Mouse (Mus musculus) lung, postnatal 4 days (tissue): ENCODE results near the gene Lipo3.
"Not testable (repeated sequence)": the region's sequence is repeated elsewhere in the genome, so short reads cannot be mapped to it uniquely, and the experiment has no call there.

Source experiments
- DNase-seq, 2 experiments: peaks; one replicate each; pipeline ENCODE4 v3.0.0; 2021

The Lipo3 gene

DNA sequence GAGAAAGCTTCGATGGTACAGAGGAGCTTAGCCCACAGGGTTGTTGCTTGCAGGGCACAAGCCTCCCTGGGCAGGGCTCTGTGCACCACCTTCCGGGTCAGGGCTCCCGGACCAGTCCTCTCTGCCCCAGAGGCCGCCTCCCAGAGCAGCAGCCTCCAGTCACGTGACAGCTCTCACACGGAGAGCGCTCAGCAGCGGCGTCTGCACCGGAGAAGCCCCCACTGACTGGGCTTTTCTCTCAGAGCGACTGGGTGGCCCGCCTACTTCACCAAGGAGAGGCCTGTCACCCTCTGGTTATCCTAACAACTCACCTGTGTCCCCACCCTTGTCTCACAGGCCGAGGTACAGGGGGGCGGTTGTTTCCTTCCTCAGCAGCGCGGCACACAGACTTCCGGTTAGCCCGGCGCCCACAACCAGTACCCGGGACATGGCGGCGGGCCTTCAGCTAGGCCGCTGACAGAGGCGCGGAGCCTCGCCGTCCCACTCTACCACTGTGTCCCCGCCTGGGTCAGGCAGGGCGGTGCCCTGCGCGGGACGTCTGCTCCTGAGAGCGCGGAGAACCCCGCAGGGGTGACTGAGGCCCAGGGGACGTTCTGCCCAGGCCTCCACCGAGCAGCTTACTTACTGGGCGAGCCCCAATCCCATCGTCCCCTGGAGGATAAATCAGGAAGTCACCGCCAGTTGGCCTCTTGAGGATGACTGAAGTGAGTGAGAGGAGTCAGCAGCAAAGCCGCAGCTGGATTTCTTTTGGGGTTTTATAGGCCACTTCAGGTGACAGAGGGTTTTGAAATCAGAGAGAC is at the start of gene Lipo3:
Gene Lipo3, minus strand, starts transcription at position 665 of the 800 bp plus-strand sequence.
- DNase-seq: peak; percentile 48 to 68

DNA sequence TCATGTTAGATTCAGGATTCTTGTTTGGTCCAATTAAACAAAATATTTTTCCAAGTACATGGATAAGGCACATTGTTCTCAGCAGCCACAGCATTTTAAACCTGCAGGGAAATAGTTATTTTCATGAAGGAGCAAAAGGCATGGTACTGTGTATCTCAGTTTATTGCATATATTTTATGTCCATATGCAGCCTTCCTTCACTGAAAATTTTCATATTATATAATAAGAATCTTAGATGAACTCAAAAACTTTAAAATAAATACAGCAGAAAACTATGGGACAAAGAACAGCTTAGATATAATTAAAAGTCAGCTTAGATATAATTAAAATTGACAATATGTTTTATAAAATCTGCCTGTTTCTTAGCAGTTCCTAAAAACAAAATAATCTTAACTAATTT is 25.6 kb upstream of the Lipo3 start, which contains the start of gene Lipo1:
Gene Lipo1, minus strand, starts transcription at position 101 of the 400 bp plus-strand sequence.
- DNase-seq: not testable (repeated sequence)

DNA sequence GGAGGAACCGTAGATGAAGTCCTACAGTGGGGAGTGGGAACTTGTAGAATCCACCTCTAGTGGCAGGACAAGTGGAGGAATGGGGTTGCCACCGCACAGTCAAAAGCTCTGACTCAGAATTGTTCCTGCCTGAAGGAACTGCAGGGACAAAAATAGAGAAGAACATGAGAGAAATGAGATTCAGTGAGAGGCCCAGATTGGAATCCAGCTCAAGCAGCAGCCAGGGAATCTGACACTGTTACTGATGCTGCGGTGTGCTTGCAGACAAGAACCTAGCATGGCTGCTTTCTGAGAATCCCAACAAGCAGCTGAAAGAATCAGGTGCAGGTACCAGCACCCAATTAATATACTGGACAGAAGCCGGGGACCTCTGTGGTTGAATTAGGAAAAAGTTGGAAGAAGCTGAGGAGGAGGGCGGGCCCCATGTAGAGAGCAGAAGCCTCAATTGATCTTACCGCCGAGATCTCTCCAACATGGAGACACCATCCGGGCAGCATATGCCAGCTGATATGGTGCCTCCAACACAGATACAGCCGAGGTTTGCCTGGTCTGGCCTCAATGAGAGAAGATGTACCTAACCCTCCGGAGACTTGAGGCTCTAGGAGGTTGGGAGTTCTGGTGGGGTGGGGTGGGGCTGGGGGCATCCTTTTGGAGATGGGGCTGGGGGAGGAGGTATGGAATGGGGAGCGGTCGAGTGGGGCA is 25.0 kb upstream of the Lipo3 start:
- no peak for DNase-seq

DNA sequence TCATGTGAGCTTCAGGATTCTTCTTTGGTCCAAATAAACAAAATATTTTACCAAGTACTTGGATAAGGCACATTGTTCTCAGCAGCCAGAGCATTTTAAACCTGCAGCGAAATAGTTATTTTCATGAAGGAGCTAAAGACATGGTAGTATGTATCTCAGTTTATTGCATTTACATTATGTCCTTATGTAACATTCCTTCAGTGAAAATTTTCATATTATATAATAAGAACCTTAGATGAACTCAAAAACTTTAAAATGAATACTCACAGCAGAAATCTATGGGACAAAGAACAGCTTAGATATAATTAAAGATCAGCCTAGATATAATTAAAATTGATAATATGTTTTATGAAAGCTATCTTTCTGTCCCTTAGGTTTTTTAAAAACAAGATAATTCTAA is 10.5 kb downstream of the Lipo3 start, which contains the start of gene Lipo2:
Gene Lipo2, minus strand, starts transcription at position 101 of the 400 bp plus-strand sequence.
- not testable (repeated sequence) for DNase-seq

DNA sequence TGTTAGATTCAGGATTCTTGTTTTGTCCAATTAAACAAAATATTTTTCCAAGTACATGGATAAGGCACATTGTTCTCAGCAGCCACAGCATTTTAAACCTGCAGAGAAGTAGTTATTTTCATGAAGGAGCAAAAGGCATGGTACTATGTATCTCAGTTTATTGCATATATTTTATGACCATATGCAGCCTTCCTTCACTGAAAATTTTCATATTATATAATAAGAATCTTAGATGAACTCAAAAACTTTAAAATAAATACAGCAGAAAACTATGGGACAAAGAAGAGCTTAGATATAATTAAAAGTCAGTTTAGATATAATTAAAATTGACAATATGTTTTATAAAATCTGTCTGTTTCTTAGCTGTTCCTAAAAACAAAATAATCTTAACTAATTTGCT is 136.6 kb downstream of the Lipo3 start, which contains the start of gene Gm8978:
Gene Gm8978, minus strand, starts transcription at position 101 of the 400 bp plus-strand sequence.
- not testable (repeated sequence) for DNase-seq

DNA sequence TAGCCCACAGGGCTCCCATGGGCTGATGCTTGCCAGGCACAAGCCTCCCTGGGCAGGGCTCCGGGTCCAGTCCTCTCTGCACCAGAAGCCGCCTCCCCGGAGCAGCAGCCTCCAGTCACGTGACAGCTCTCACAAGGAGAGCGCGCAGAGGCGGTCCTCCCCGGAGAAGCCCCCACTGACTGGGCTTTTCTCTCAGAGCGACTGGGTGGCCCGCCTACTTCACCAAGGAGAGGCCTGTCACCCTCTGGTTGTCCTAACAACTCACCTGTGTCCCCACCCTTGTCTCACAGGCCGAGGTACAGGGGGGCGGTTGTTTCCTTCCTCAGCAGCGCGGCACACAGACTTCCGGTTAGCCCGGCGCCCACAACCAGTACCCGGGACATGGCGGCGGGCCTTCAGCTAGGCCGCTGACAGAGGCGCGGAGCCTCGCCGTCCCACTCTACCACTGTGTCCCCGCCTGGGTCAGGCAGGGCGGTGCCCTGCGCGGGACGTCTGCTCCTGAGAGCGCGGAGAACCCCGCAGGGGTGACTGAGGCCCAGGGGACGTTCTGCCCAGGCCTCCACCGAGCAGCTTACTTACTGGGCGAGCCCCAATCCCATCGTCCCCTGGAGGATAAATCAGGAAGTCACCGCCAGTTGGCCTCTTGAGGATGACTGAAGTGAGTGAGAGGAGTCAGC is 172.0 kb downstream of the Lipo3 start:
- peak; percentile 70 to 75 for DNase-seq

DNA sequence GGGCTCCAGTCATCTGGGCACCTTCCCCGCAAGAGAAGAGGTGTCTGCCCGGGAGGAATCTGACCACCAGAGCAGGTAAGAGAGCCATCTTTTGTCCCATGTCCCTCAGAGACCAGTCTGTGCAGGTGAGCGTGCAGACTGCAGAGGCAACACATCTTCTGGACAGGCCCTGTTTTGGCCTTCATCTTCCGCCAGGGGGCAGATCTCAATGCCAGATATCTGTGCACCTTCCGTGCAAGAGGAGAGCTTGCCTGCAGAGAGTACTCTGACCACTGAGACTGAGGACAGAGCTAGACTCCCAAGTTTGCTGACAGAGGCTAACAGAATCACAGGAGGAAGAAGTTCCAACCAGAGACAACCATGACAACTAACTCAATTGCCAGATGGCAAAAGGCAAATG is 193.2 kb downstream of the Lipo3 start:
- not testable (repeated sequence) for DNase-seq

DNA sequence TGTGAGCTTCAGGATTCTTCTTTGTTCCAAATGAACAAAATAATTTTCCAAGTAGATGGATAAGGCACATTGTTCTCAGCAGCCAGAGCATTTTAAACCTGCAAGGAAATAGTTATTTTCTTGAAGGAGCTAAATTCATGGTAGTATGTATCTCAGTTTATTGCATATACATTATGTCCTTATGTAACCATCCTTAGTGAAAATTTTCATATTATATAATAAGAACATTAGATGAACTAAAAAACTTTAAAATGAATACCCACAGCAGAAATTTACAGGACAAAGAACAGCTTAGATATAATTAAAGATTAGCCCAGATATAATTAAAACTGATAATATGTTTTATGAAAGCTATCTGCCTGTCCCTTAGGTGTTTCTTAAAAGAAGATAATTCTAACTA is 244.1 kb downstream of the Lipo3 start, which contains the start of gene Lipo4:
Gene Lipo4, minus strand, starts transcription at position 101 of the 400 bp plus-strand sequence.
- DNase-seq: no peak
